Mouse (Mus musculus) spleen, adult 2 months (tissue): ENCODE results near the gene Bola1.

Experiments
- CTCF ChIP-seq: fragments of 200-500 bp; IDR thresholded peaks from 2 replicates; pipeline ENCODE4 v1.5.1; 2011; ENCODE audit warnings: mild to moderate bottlenecking, inconsistent platforms; ENCODE audit not compliant: insufficient read depth, insufficient read length, insufficient replicate concordance; ENCODE audit errors: extremely low read depth
- POLR2A ChIP-seq: fragments of 200-500 bp; IDR thresholded peaks from 2 replicates; pipeline ENCODE4 v1.6.1; 2011; ENCODE audit warnings: low read depth, low read length, inconsistent platforms

- TF ChIP-seq CTCF (no peak), POLR2A (no peak)
Observed at GRCm38 (mm10) chr3:96234914-96235313, 15.4 kb upstream of the Bola1 start.
